In genomic region chr19:47908961-47909371, GRCm38 (mm10) we compare ENCODE assay signal across 11 mouse cellular contexts. TPM values are rescaled to one million over a fixed set of nuclear protein-coding genes. Genes with fewer than 3 reads are reported as not detected.
DNase-seq lines count a peak whose midpoint lies in the region; ATAC-seq and TF ChIP-seq lines count a peak whose summit lies in the region.
"Had no signal": no experiment of that assay in that cellular context is flagged by ENCODE, and none has a peak within 500 bp of the region (broad histone marks: within the 10 kb centered on the region; RNA-seq: fewer than 3 reads in every experiment).

No protein-coding gene starts in this region.

- TF ChIP-seq CTCF in spleen, adult 2 months (IDR thresholded peaks at IDR 0.05; ENCODE audit: extremely low read depth, insufficient read depth, insufficient read length, insufficient replicate concordance) = no peak

- H3K9ac ChIP-seq in heart, embryonic 11.5 days (ENCODE audit: low read depth, low read length) = no peak overlapping the region
- H3K9ac ChIP-seq in limb, embryonic 11.5 days (ENCODE audit: low read length) = peak overlapping the region; percentile 89
- 0 out of 2 replicates have a peak overlapping the region, but pooled peaks have one; percentile 1 for H3K9ac ChIP-seq in stomach, embryonic 16.5 days (ENCODE audit: low read length)

- H3K4me3 ChIP-seq in heart, embryonic 11.5 days (ENCODE audit: low read depth, low read length) = no peak overlapping the region
- no peak overlapping the region for H3K4me3 ChIP-seq in spleen, adult 2 months (ENCODE audit: extremely low read depth, insufficient read depth, insufficient read length)
- H3K4me3 ChIP-seq in limb, embryonic 11.5 days (ENCODE audit: low read depth, low read length) = no peak overlapping the region; the same call in 1 of the 2 replicates
- H3K4me3 ChIP-seq in stomach, embryonic 16.5 days (replicated peaks; ENCODE audit: low read length) = no peak overlapping the region

- no peaks in the 10 kb centered on the region; the same call in 1 of the 2 replicates for H3K36me3 ChIP-seq in heart, embryonic 11.5 days (ENCODE audit: control insufficient read depth, insufficient read depth, low read length)
- no peaks in the 10 kb centered on the region for H3K36me3 ChIP-seq in spleen, adult 2 months (ENCODE audit: control insufficient read depth, insufficient read depth, low read length)
- no peaks in the 10 kb centered on the region for H3K36me3 ChIP-seq in limb, embryonic 11.5 days (ENCODE audit: control insufficient read depth, insufficient read depth, low read length)
- no peaks in the 10 kb centered on the region for H3K36me3 ChIP-seq in stomach, embryonic 16.5 days (ENCODE audit: control insufficient read depth, insufficient read depth, low read length)

- WGBS in heart, embryonic 11.5 days (ENCODE audit: insufficient replicate concordance) = 30% methylated on average over 6 of the region's 6 CpGs
- WGBS in spleen, adult 2 months = 61% methylated on average over 6 of the region's 6 CpGs
- WGBS in limb, embryonic 11.5 days = 13% methylated on average over 6 of the region's 6 CpGs
- WGBS in stomach, embryonic 16.5 days = 22% methylated on average over 6 of the region's 6 CpGs

- H3K4me1 ChIP-seq in heart, embryonic 11.5 days (ENCODE audit: control insufficient read depth, insufficient read depth, low read length) = peaks cover 30% of the 10 kb centered on the region
- peaks cover 38% of the 10 kb centered on the region for H3K4me1 ChIP-seq in spleen, adult 2 months (ENCODE audit: control insufficient read depth, insufficient read depth, insufficient read length)
- peaks cover 21% of the 10 kb centered on the region for H3K4me1 ChIP-seq in limb, embryonic 11.5 days (ENCODE audit: control insufficient read depth, insufficient read depth, low read length)
- H3K4me1 ChIP-seq in stomach, embryonic 16.5 days (ENCODE audit: control insufficient read depth, insufficient read depth, low read length) = peaks cover 23% of the 10 kb centered on the region

- peak overlapping the region; percentile 50 for H3K4me2 ChIP-seq in heart, embryonic 11.5 days
- peak overlapping the region; percentile 56 for H3K4me2 ChIP-seq in limb, embryonic 11.5 days (ENCODE audit: low read depth, severe bottlenecking)
- peak overlapping the region; percentile 49; the same call in 1 of the 2 replicates for H3K4me2 ChIP-seq in stomach, embryonic 16.5 days (ENCODE audit: low read depth, low read length)

- intact Hi-C loops in left cerebral cortex, postnatal 10 days (cut with DNase I) = no loop called here

- H3K9me3 ChIP-seq in heart, embryonic 11.5 days (replicated peaks; ENCODE audit: control insufficient read depth, low read length) = no peaks in the 10 kb centered on the region
- H3K9me3 ChIP-seq in limb, embryonic 11.5 days (ENCODE audit: control insufficient read depth, low read length) = no peaks in the 10 kb centered on the region
- no peaks in the 10 kb centered on the region for H3K9me3 ChIP-seq in stomach, embryonic 16.5 days (replicated peaks; ENCODE audit: control insufficient read depth, low read length)

- ATAC-seq in heart, embryonic 11.5 days (replicated peaks; ENCODE audit: insufficient number of reproducible peaks, low FRiP score, low TSS enrichment) = peak; percentile 21; the same call in 1 of the 2 replicates
- peak; percentile 67; the same call in 1 of the 2 replicates for ATAC-seq in limb, embryonic 11.5 days (ENCODE audit: insufficient number of reproducible peaks, low FRiP score, low TSS enrichment, low read depth)
- peak; percentile 27; the same call in 1 of the 2 replicates for ATAC-seq in stomach, embryonic 16.5 days (ENCODE audit: insufficient read depth, low FRiP score)

- H3K27ac ChIP-seq in heart, embryonic 11.5 days (ENCODE audit: low read depth, low read length) = no peak overlapping the region
- H3K27ac ChIP-seq in spleen, adult 2 months (ENCODE audit: insufficient read depth, low read length) = peak overlapping the region; percentile 6
- peak overlapping the region; percentile 92 for H3K27ac ChIP-seq in limb, embryonic 11.5 days (replicated peaks; ENCODE audit: low read depth, low read length)
- no peak overlapping the region; the same call in 1 of the 2 replicates for H3K27ac ChIP-seq in stomach, embryonic 16.5 days (ENCODE audit: low read length)

- H3K27me3 ChIP-seq in heart, embryonic 11.5 days (ENCODE audit: control insufficient read depth, insufficient read depth, low read length) = no peaks in the 10 kb centered on the region
- H3K27me3 ChIP-seq in spleen, adult 2 months (ENCODE audit: control insufficient read depth, insufficient read depth, low read length) = no peaks in the 10 kb centered on the region
- H3K27me3 ChIP-seq in limb, embryonic 11.5 days (ENCODE audit: control insufficient read depth, insufficient read depth, low read length) = no peaks in the 10 kb centered on the region
- H3K27me3 ChIP-seq in stomach, embryonic 16.5 days (ENCODE audit: control insufficient read depth, insufficient read depth, low read length) = no peaks in the 10 kb centered on the region

- DNase-seq in heart, adult 9 months (ENCODE audit: low spot score in 2 of 2) = no peak
- DNase-seq in spleen, adult 2 months (ENCODE audit: low read depth in 1 of 2, low spot score in 2 of 2) = no peak
- no peak for DNase-seq in spleen, postnatal 36 days (ENCODE audit: low spot score in 2 of 2)
- peak; percentile 48 for DNase-seq in limb, embryonic 11.5 days (ENCODE audit: low spot score)
- no peak for DNase-seq in left cerebral cortex, postnatal 10 days (ENCODE audit: extremely low spot score in 1 of 2, low spot score in 2 of 2)
- DNase-seq in cerebellum, postnatal 36 days = no peak
- DNase-seq: kidney, adult 8-10 months had no signal

- TF ChIP-seq POLR2A in spleen, adult 2 months (IDR thresholded peaks at IDR 0.05; ENCODE audit: low read depth, low read length) = no peak

RNA-seq across cellular contexts. Expression of gene Cfap43, which starts 10.1 kb away (rescaled TPM):
- polyA plus RNA-seq in heart, embryonic 11.5 days (2014; fragmentation: Nextera tagmentation; extraction: Ambion mirVana) = 0.08 TPM in 1 of 2 replicates, not detected in the other
- not detected in 2 replicates for polyA plus RNA-seq in spleen, adult 2 months (2012; rRNA removed)
- 0.04 and 0.27 TPM in 2 replicates for polyA plus RNA-seq in limb, embryonic 11.5 days (2014; fragmentation: Nextera tagmentation; extraction: Ambion mirVana)
- polyA plus RNA-seq in stomach, embryonic 16.5 days (2015; fragmentation: Nextera tagmentation; extraction: Ambion mirVana) = 1.1 TPM in 2 replicates
- under 1 TPM; 0.41 to 0.59 TPM for total RNA-seq in left cerebral cortex, postnatal 10 days (2021)
- total RNA-seq: adrenal gland, adult 18-20 months had no signal

RNA-seq across cellular contexts. Expression of gene Itprip, which starts 10.1 kb away (rescaled TPM):
- 13.2 and 16.9 TPM in 2 replicates for polyA plus RNA-seq in heart, embryonic 11.5 days (2014; fragmentation: Nextera tagmentation; extraction: Ambion mirVana)
- 16.9 and 21.1 TPM in 2 replicates for polyA plus RNA-seq in spleen, adult 2 months (2012; rRNA removed)
- 20.0 and 20.3 TPM in 2 replicates for polyA plus RNA-seq in limb, embryonic 11.5 days (2014; fragmentation: Nextera tagmentation; extraction: Ambion mirVana)
- polyA plus RNA-seq in stomach, embryonic 16.5 days (2015; fragmentation: Nextera tagmentation; extraction: Ambion mirVana) = 18.7 and 20.1 TPM in 2 replicates
- 1 to 10 TPM; 1.5 to 1.9 TPM for total RNA-seq in left cerebral cortex, postnatal 10 days (2021)

RNA-seq across cellular contexts. Expression of gene Cfap58, which starts 28.5 kb away (rescaled TPM):
- polyA plus RNA-seq in heart, embryonic 11.5 days (2014; fragmentation: Nextera tagmentation; extraction: Ambion mirVana) = 0.16 and 0.18 TPM in 2 replicates
- not detected in 2 replicates for polyA plus RNA-seq in spleen, adult 2 months (2012; rRNA removed)
- polyA plus RNA-seq in limb, embryonic 11.5 days (2014; fragmentation: Nextera tagmentation; extraction: Ambion mirVana) = 0.09 TPM in 1 of 2 replicates, not detected in the other
- polyA plus RNA-seq in stomach, embryonic 16.5 days (2015; fragmentation: Nextera tagmentation; extraction: Ambion mirVana) = 0.04 TPM in 1 of 2 replicates, not detected in the other
- total RNA-seq in left cerebral cortex, postnatal 10 days (2021) = 1 to 10 TPM in 1 of 2 experiments, under 1 TPM in 1; 0.54 to 1.2 TPM
- total RNA-seq: monocyte, adult 5-6 weeks had no signal

RNA-seq across cellular contexts. Expression of gene Gsto2, which starts 43.6 kb away (rescaled TPM):
- polyA plus RNA-seq in heart, embryonic 11.5 days (2014; fragmentation: Nextera tagmentation; extraction: Ambion mirVana) = 0.82 and 1.3 TPM in 2 replicates
- polyA plus RNA-seq in spleen, adult 2 months (2012; rRNA removed) = 0.13 and 0.32 TPM in 2 replicates
- polyA plus RNA-seq in limb, embryonic 11.5 days (2014; fragmentation: Nextera tagmentation; extraction: Ambion mirVana) = 0.78 and 1.1 TPM in 2 replicates
- 2.0 and 2.6 TPM in 2 replicates for polyA plus RNA-seq in stomach, embryonic 16.5 days (2015; fragmentation: Nextera tagmentation; extraction: Ambion mirVana)
- 1 to 10 TPM in 1 of 2 experiments, under 1 TPM in 1; 0.75 to 1.2 TPM for total RNA-seq in left cerebral cortex, postnatal 10 days (2021)
- total RNA-seq: monocyte, adult 5-6 weeks had no signal

RNA-seq across cellular contexts. Expression of gene Gsto1, which starts 54.2 kb away (rescaled TPM):
- polyA plus RNA-seq in heart, embryonic 11.5 days (2014; fragmentation: Nextera tagmentation; extraction: Ambion mirVana) = 82.6 and 84.0 TPM in 2 replicates
- 23.0 and 24.5 TPM in 2 replicates for polyA plus RNA-seq in spleen, adult 2 months (2012; rRNA removed)
- 232 and 249 TPM in 2 replicates for polyA plus RNA-seq in limb, embryonic 11.5 days (2014; fragmentation: Nextera tagmentation; extraction: Ambion mirVana)
- polyA plus RNA-seq in stomach, embryonic 16.5 days (2015; fragmentation: Nextera tagmentation; extraction: Ambion mirVana) = 2,215 and 3,106 TPM in 2 replicates
- total RNA-seq in left cerebral cortex, postnatal 10 days (2021) = 10 to 100 TPM; 74.4 TPM

Comparison
In these comparisons a context has a peak if more than half of its experiments do, and no peak if none do; other contexts are left out.
1. H3K27ac ChIP-seq: peak in spleen, adult 2 months (single experiment) and limb, embryonic 11.5 days (single experiment); none in heart, embryonic 11.5 days (single experiment) and stomach, embryonic 16.5 days (single experiment).
2. Peak in every context shown above with its lines, with median percentiles within 50 percentile points of each other: ATAC-seq and H3K4me2 ChIP-seq.